Mouse (Mus musculus): ENCODE results near the gene Batf2. TPM values are rescaled to one million over a fixed set of nuclear protein-coding genes. Genes with fewer than 3 reads are reported as not detected.

Gene Batf2
- polyA plus RNA-seq, 1 experiment from 2014 or later = 0.28 TPM

DNA sequence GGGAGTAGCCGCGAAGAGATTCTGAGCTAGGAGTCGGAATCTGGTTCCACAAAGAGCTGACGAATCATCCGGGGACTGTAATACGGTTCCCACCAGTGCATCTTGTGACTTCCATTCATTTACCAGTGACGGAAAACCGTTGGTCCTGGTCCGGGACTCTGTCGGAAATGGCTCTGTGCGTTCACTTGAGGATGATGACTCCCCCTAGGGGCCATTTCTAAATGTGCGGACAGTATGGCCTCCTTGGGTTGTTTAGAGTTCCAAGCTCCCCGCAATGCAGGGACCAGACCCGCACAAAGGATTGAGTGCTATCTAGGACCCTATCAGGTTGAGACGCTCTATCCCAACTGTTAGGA is 589 bp downstream of the Batf2 start, which contains the start of gene Arl2:
Gene Arl2, minus strand, starts transcription at position 155 of the 356 bp plus-strand sequence.
- peak within 1 kb of the TSS; percentile 55 for H3K4me3 ChIP-seq (ENCODE audit: low read depth, low read length)
- peaks cover 14% of the 10 kb centered on the region; the same call in 1 of the 2 replicates for H3K36me3 ChIP-seq (ENCODE audit: control insufficient read depth, insufficient read depth, low read length)
- no peaks in the 10 kb centered on the region for H3K27me3 ChIP-seq (replicated peaks; ENCODE audit: control insufficient read depth, insufficient read depth, low read length)
- peak within 1 kb of the TSS; percentile 94 for H3K27ac ChIP-seq (replicated peaks; ENCODE audit: low read depth, low read length)
- ATAC-seq (ENCODE audit: low read depth) (peak; percentile 76), DNase-seq (ENCODE audit: low spot score) (peak; percentile 95)
- peak within 1 kb of the TSS; percentile 59 for H3K4me2 ChIP-seq (ENCODE audit: low read depth, low read length)
- peak within 1 kb of the TSS; percentile 78 for H3K9ac ChIP-seq (ENCODE audit: low read depth, low read length)
- H3K4me1 ChIP-seq (ENCODE audit: control insufficient read depth, insufficient read depth, low read length) = peaks cover 13% of the 10 kb centered on the region; the same call in 1 of the 2 replicates
- under 1% methylated on average over 15 of the region's 15 CpGs for WGBS
- no peaks in the 10 kb centered on the region for H3K9me3 ChIP-seq (ENCODE audit: control insufficient read depth, low read length)

DNA sequence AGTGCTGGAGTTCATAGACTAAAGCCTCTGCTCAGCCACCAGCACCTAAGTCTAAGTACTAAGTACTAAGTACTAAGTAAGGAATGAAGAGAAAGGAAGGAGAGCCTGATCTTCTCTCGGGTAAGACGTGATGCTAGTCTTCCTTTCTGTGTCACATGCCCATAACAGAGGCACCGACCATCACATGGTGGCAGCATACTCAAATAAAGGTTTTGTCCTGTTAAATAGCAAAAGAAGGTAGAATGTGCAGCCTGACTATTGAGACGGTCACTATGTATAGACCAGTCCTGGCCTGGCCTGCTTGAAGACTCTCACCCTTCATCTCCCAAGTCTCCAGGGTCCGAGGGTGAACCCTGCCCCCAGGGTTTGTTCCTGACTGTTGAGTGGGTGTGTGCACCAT is 4.1 kb downstream of the Batf2 start:
- H3K4me2 ChIP-seq (ENCODE audit: low read depth, low read length) = no peak overlapping the region
- no peak overlapping the region for H3K27ac ChIP-seq (replicated peaks; ENCODE audit: low read depth, low read length)
- no peaks in the 10 kb centered on the region for H3K27me3 ChIP-seq (replicated peaks; ENCODE audit: control insufficient read depth, insufficient read depth, low read length)
- ATAC-seq (ENCODE audit: low read depth) (no peak), DNase-seq (ENCODE audit: low spot score) (no peak)
- peaks cover 9% of the 10 kb centered on the region; the same call in 1 of the 2 replicates for H3K4me1 ChIP-seq (ENCODE audit: control insufficient read depth, insufficient read depth, low read length)
- no peaks in the 10 kb centered on the region for H3K9me3 ChIP-seq (ENCODE audit: control insufficient read depth, low read length)
- no peak overlapping the region for H3K4me3 ChIP-seq (ENCODE audit: low read depth, low read length)
- H3K36me3 ChIP-seq (ENCODE audit: control insufficient read depth, insufficient read depth, low read length) = no peaks in the 10 kb centered on the region
- H3K9ac ChIP-seq (ENCODE audit: low read depth, low read length) = no peak overlapping the region
- WGBS = 68% methylated on average over 5 of the region's 5 CpGs

DNA sequence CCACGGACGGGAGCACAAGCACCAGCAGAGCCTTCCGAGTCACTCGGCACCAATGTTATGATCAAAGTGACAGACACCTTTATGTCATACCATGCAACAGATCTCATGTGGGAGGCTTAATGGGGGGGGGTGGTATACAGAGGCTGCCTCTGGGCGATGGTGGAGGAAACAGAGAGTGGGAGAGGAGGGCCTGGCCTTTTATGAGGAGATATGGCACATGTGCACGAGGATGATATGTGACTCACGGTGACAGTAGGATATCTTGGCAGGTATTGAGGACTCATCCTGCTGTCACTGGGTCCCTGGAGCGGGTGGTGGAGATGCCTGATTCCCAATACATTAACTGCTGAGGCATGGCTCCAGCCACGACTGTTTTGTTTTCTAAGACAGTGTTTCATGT is 14.4 kb downstream of the Batf2 start:
- Histone ChIP-seq H3K36me3 (ENCODE audit: control insufficient read depth, insufficient read depth, low read length) (no peaks in the 10 kb centered on the region), H3K27me3 (replicated peaks; ENCODE audit: control insufficient read depth, insufficient read depth, low read length) (no peaks in the 10 kb centered on the region), H3K27ac (replicated peaks; ENCODE audit: low read depth, low read length) (no peak overlapping the region), H3K4me2 (ENCODE audit: low read depth, low read length) (no peak overlapping the region), H3K9me3 (ENCODE audit: control insufficient read depth, low read length) (no peaks in the 10 kb centered on the region), H3K4me3 (ENCODE audit: low read depth, low read length) (no peak overlapping the region), H3K9ac (ENCODE audit: low read depth, low read length) (no peak overlapping the region), H3K4me1 (ENCODE audit: control insufficient read depth, insufficient read depth, low read length) (no peaks in the 10 kb centered on the region)
- ATAC-seq (ENCODE audit: low read depth) (no peak), DNase-seq (ENCODE audit: low spot score) (no peak)
- 83% methylated on average over 9 of the region's 9 CpGs for WGBS

DNA sequence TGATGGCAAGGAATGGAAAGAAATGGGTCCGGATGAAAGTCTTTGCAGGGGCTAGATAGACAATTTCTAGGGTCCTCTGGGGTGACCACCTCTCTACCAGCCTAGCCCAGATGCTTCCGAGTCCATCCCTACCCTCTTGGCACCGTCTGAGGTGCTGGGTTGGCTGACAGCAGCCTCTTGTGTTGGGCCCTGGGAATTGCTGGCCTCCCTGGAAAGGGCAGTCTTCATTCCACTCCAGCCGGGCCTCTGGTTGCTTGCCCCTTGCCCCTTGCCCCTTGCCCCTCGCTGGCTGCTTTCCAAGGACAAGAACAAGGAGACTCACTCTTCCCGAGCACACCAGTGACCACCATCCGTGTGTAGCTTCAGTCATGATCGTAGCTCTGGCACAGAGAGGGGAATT is 15.6 kb downstream of the Batf2 start:
- Histone ChIP-seq H3K9ac (ENCODE audit: low read depth, low read length) (no peak overlapping the region), H3K9me3 (ENCODE audit: control insufficient read depth, low read length) (no peaks in the 10 kb centered on the region), H3K4me3 (ENCODE audit: low read depth, low read length) (no peak overlapping the region), H3K27me3 (replicated peaks; ENCODE audit: control insufficient read depth, insufficient read depth, low read length) (no peaks in the 10 kb centered on the region), H3K36me3 (ENCODE audit: control insufficient read depth, insufficient read depth, low read length) (no peaks in the 10 kb centered on the region), H3K4me1 (ENCODE audit: control insufficient read depth, insufficient read depth, low read length) (no peaks in the 10 kb centered on the region), H3K4me2 (ENCODE audit: low read depth, low read length) (no peak overlapping the region), H3K27ac (replicated peaks; ENCODE audit: low read depth, low read length) (no peak overlapping the region)
- ATAC-seq (ENCODE audit: low read depth) = no peak
- WGBS = 52% methylated on average over 8 of the region's 8 CpGs
- no peak for DNase-seq (ENCODE audit: low spot score)

DNA sequence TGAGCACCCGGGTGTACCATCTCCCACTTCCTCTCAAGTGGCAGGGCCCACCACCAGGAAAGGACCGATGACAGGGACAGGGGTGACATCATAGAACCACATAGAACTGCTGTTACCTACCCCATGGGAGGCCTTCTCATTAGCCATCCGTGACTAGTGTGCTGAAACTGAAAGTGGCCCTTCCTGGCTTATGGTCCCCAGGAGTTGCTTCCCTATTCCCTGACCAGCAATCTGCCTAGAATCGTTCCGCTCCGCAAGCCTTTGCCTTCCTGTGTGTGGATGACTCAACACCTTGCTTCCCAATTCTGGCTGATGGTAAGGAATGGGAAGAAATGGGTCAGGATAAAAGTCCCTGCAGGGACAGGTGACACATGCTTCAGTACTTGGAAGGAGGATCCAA is 16.4 kb downstream of the Batf2 start:
- ATAC-seq (ENCODE audit: low read depth) (no peak), DNase-seq (ENCODE audit: low spot score) (no peak)
- H3K27ac ChIP-seq (replicated peaks; ENCODE audit: low read depth, low read length) = no peak overlapping the region
- no peak overlapping the region for H3K9ac ChIP-seq (ENCODE audit: low read depth, low read length)
- H3K4me2 ChIP-seq (ENCODE audit: low read depth, low read length) = no peak overlapping the region
- 63% methylated on average over 6 of the region's 6 CpGs for whole genome bisulfite sequencing
- no peaks in the 10 kb centered on the region for H3K27me3 ChIP-seq (replicated peaks; ENCODE audit: control insufficient read depth, insufficient read depth, low read length)
- no peaks in the 10 kb centered on the region for H3K9me3 ChIP-seq (ENCODE audit: control insufficient read depth, low read length)
- no peaks in the 10 kb centered on the region for H3K36me3 ChIP-seq (ENCODE audit: control insufficient read depth, insufficient read depth, low read length)
- H3K4me3 ChIP-seq (ENCODE audit: low read depth, low read length) = no peak overlapping the region
- no peaks in the 10 kb centered on the region for H3K4me1 ChIP-seq (ENCODE audit: control insufficient read depth, insufficient read depth, low read length)

- Histone ChIP-seq H3K4me3 (ENCODE audit: low read depth, low read length) (no peak overlapping the region), H3K27ac (replicated peaks; ENCODE audit: low read depth, low read length) (no peak overlapping the region), H3K4me2 (ENCODE audit: low read depth, low read length) (no peak overlapping the region), H3K9me3 (ENCODE audit: control insufficient read depth, low read length) (no peaks in the 10 kb centered on the region), H3K27me3 (replicated peaks; ENCODE audit: control insufficient read depth, insufficient read depth, low read length) (no peaks in the 10 kb centered on the region), H3K9ac (ENCODE audit: low read depth, low read length) (no peak overlapping the region), H3K4me1 (ENCODE audit: control insufficient read depth, insufficient read depth, low read length) (no peaks in the 10 kb centered on the region), H3K36me3 (ENCODE audit: control insufficient read depth, insufficient read depth, low read length) (no peaks in the 10 kb centered on the region)
- no peak for ATAC-seq (ENCODE audit: low read depth)
- WGBS = 64% methylated on average over 10 of the region's 10 CpGs
- DNase-seq (ENCODE audit: low spot score) = no peak
Observed at GRCm38 (mm10) chr19:6163872-6164547, 23.2 kb downstream of the Batf2 start.

DNA sequence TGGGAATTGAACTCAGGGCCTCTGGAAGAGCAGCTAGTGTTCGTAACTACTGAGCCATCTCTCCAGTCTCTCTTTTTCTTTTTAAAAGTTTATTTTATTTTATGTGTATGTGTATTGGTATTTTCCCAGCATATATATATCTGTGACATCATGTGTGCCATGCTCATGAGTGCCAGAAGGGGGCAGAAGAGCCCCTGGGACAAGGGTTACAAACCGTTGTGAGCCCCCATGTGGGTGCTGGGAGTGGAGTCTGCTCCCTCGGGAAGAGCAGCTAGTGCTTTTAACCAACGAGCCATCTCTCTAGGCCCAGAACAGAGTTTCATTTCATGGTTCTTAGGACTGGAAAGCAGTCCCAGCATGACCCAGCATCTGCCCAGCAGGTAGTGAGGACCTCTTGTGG is 26.0 kb downstream of the Batf2 start:
- no peak overlapping the region for H3K27ac ChIP-seq (replicated peaks; ENCODE audit: low read depth, low read length)
- 70% methylated on average over 4 of the region's 4 CpGs for WGBS
- no peak overlapping the region for H3K4me3 ChIP-seq (ENCODE audit: low read depth, low read length)
- H3K4me1 ChIP-seq (ENCODE audit: control insufficient read depth, insufficient read depth, low read length) = no peaks in the 10 kb centered on the region
- H3K27me3 ChIP-seq (replicated peaks; ENCODE audit: control insufficient read depth, insufficient read depth, low read length) = no peaks in the 10 kb centered on the region
- no peaks in the 10 kb centered on the region for H3K36me3 ChIP-seq (ENCODE audit: control insufficient read depth, insufficient read depth, low read length)
- no peak overlapping the region for H3K9ac ChIP-seq (ENCODE audit: low read depth, low read length)
- no peak for ATAC-seq (ENCODE audit: low read depth)
- no peak for DNase-seq (ENCODE audit: low spot score)
- no peak overlapping the region for H3K4me2 ChIP-seq (ENCODE audit: low read depth, low read length)
- no peaks in the 10 kb centered on the region for H3K9me3 ChIP-seq (ENCODE audit: control insufficient read depth, low read length)

GRCm38 (mm10) chr19:6171215-6171614 is 30.4 kb downstream of the Batf2 start:
- Histone ChIP-seq H3K4me1 (ENCODE audit: control insufficient read depth, insufficient read depth, low read length) (no peaks in the 10 kb centered on the region), H3K9me3 (ENCODE audit: control insufficient read depth, low read length) (no peaks in the 10 kb centered on the region), H3K4me3 (ENCODE audit: low read depth, low read length) (no peak overlapping the region), H3K36me3 (ENCODE audit: control insufficient read depth, insufficient read depth, low read length) (no peaks in the 10 kb centered on the region), H3K27me3 (replicated peaks; ENCODE audit: control insufficient read depth, insufficient read depth, low read length) (no peaks in the 10 kb centered on the region), H3K9ac (ENCODE audit: low read depth, low read length) (no peak overlapping the region), H3K27ac (replicated peaks; ENCODE audit: low read depth, low read length) (no peak overlapping the region), H3K4me2 (ENCODE audit: low read depth, low read length) (no peak overlapping the region)
- 76% methylated on average over 8 of the region's 8 CpGs for WGBS
- ATAC-seq (ENCODE audit: low read depth) = no peak
- DNase-seq (ENCODE audit: low spot score) = no peak

DNA sequence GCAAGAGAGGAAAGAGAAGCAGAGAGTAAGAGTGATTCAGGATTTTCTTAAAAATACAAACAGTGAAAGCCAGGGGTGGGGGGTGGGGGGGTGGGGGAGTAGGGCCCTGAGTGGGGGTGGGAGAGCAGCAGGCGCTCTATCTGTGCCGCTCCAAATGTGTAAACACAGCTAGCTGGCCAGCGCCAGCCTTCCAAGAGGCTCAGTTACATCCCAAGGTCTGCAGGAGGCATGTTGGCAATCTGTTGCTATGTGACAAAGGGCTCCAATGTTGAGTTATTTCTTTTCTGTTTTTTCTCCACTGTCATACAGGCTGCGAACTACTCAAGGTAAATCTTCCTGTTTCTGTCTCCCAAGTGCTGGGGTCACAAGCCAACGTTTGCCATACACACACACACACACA is 34.0 kb downstream of the Batf2 start:
- DNase-seq (ENCODE audit: low spot score) = peak; percentile 15
- WGBS = 22% methylated on average over 5 of the region's 5 CpGs

More for the DNA sequence above, 34.0 kb downstream of the Batf2 start:
- Histone ChIP-seq H3K9ac (ENCODE audit: low read depth, low read length) (no peak overlapping the region), H3K27me3 (replicated peaks; ENCODE audit: control insufficient read depth, insufficient read depth, low read length) (no peaks in the 10 kb centered on the region), H3K4me3 (ENCODE audit: low read depth, low read length) (no peak overlapping the region), H3K4me2 (ENCODE audit: low read depth, low read length) (no peak overlapping the region), H3K4me1 (ENCODE audit: control insufficient read depth, insufficient read depth, low read length) (no peaks in the 10 kb centered on the region), H3K9me3 (ENCODE audit: control insufficient read depth, low read length) (no peaks in the 10 kb centered on the region), H3K27ac (replicated peaks; ENCODE audit: low read depth, low read length) (no peak overlapping the region), H3K36me3 (ENCODE audit: control insufficient read depth, insufficient read depth, low read length) (no peaks in the 10 kb centered on the region)
- no peak for ATAC-seq (ENCODE audit: low read depth)

Data from embryonic facial prominence, embryonic 14.5 days (tissue).